Mouse (Mus musculus): ENCODE measurements around the gene Usp2. TPM values are rescaled to one million over a fixed set of nuclear protein-coding genes. Genes with fewer than 3 reads are reported as not detected.

Usp2 gene
- polyA plus RNA-seq, 1 experiment from 2014 or later, result 12.2 TPM

- 63% methylated on average over 7 of the region's 7 CpGs for WGBS
These were observed 25.1 kb upstream of the Usp2 start for GRCm38 (mm10) chr9:44041511-44042395.

DNA sequence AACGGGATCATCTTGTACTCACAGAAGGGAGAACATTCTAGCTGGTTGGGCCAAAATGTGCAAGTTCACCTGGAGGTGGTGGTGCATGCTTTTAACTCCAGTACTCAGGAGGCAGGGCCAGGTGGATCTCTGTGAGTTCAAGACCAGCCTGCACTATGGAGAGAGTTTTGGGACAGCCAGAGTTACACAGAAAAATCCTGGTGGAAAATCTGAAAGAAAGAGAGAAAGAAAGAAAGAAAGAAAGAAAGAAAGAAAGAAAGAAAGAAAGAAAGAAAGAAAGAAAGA is 24.5 kb upstream of the Usp2 start:
- Histone ChIP-seq H3K4me2 (no peak overlapping the region), H3K4me1 (replicated peaks) (peaks cover 19% of the 10 kb centered on the region), H3K27me3 (peaks cover 50% of the 10 kb centered on the region), H3K9me3 (no peaks in the 10 kb centered on the region), H3K4me3 (no peak overlapping the region), H3K36me3 (no peaks in the 10 kb centered on the region), H3K27ac (no peak overlapping the region), H3K9ac (no peak overlapping the region)
- ATAC-seq (ENCODE audit: low FRiP score), result no peak
- 84% methylated on average over 1 of the region's 1 CpGs for WGBS

More at GRCm38 (mm10) chr9:44041511-44042395, 25.1 kb upstream of the Usp2 start:
- Histone ChIP-seq H3K9me3 (no peaks in the 10 kb centered on the region), H3K4me1 (replicated peaks) (peaks cover 19% of the 10 kb centered on the region), H3K36me3 (no peaks in the 10 kb centered on the region), H3K27me3 (peaks cover 50% of the 10 kb centered on the region), H3K27ac (no peak overlapping the region), H3K4me2 (no peak overlapping the region), H3K9ac (no peak overlapping the region), H3K4me3 (no peak overlapping the region)
- no peak for ATAC-seq (ENCODE audit: low FRiP score)

DNA sequence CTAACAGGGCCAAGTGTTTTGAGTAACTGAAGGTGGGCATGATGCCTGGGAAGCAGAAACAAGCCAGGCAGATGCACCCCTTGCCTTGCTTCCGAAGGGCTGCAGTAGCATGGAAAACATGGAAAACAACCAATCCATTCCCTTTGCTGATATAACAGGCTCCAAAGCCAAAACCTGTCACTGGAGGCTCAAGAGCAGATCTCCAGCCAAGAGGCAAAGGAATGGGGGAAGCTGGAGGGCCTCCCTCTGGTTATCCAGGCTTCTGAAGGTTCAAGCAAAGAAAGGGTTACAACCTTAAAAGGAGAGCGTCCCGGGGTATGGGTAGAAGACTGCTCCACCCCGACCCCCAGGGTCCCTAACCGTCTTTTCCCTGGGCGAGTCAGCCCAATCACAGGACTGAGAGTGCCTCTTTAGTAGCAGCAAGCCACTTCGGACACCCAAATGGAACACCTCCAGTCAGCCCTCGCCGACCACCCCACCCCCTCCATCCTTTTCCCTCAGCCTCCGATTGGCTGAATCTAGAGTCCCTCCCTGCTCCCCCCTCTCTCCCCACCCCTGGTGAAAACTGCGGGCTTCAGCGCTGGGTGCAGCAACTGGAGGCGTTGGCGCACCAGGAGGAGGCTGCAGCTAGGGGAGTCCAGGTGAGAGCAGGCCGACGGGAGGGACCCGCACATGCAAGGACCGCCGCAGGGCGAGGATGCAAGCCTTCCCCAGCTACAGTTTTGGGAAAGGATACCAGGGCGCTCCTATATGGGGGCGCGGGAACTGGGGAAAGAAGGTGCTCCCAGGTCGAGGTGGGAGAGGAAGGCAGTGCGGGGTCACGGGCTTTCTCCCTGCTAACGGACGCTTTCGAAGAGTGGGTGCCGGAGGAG is 23.7 kb upstream of the Usp2 start, which contains the start of gene Thy1:
Gene Thy1 (plus strand): TSS at position 549 of the 872 bp plus-strand sequence.
- H3K27ac ChIP-seq, result no peak within 1 kb of the TSS
- no peaks in the 10 kb centered on the region for H3K36me3 ChIP-seq
- peaks cover 50% of the 10 kb centered on the region for H3K27me3 ChIP-seq
- H3K9ac ChIP-seq, result peak within 1 kb of the TSS; percentile 68
- WGBS, result under 1% methylated on average over 29 of the region's 30 CpGs
- peak; percentile 77 for ATAC-seq (ENCODE audit: low FRiP score)
- H3K4me2 ChIP-seq, result peak within 1 kb of the TSS; percentile 80
- H3K4me3 ChIP-seq, result peak within 1 kb of the TSS; percentile 43
- peaks cover 19% of the 10 kb centered on the region for H3K4me1 ChIP-seq (replicated peaks)
- H3K9me3 ChIP-seq, result no peaks in the 10 kb centered on the region

- 6% methylated on average over 22 of the region's 23 CpGs for WGBS
- Histone ChIP-seq H3K36me3 (no peaks in the 10 kb centered on the region), H3K4me1 (replicated peaks) (peaks cover 19% of the 10 kb centered on the region), H3K4me3 (peak overlapping the region; percentile 43), H3K9ac (peak overlapping the region; percentile 68), H3K27me3 (peaks cover 50% of the 10 kb centered on the region), H3K9me3 (no peaks in the 10 kb centered on the region), H3K4me2 (peak overlapping the region; percentile 80), H3K27ac (no peak overlapping the region)
- no peak for ATAC-seq (ENCODE audit: low FRiP score)
These were observed 23.0 kb upstream of the Usp2 start for GRCm38 (mm10) chr9:44043708-44044425.

DNA sequence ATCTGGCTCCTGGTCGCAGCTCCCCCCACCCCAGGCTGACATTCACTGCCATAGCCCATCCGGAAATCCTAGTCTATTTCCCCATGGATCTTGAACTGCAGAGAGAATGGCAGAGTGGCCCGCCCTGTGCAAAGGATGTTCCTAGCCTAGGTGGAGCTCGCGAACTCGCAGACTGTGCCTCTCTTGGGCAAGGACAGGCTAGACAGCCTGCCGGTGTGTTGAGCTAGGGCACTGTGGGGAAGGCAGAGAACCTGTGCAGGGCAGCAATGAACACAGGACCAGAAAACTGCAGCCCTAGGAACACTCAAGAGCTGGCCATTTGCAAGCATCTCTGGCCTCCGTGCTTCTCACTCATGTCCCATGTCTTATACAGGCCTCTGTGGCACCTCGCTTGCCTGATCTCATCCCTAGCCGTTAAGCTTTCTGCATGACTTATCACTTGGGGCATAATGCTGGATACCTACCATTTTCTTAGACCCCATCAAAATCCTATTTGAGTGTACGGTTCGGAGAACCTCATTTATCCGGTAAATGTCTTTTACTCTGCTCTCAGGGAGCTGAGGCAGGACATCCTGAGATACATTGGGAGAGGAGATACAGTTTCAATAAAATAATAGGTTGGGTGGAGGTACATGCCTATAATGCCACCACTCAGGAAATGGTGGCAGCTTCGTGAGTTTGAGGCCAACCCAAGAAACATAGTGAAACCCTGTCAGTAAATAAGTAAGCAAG is 22.2 kb upstream of the Usp2 start:
- ATAC-seq (ENCODE audit: low FRiP score), result no peak
- 41% methylated on average over 14 of the region's 14 CpGs for WGBS
- Histone ChIP-seq H3K36me3 (no peaks in the 10 kb centered on the region), H3K4me1 (replicated peaks) (peaks cover 19% of the 10 kb centered on the region), H3K27me3 (peaks cover 50% of the 10 kb centered on the region), H3K27ac (no peak overlapping the region), H3K4me3 (no peak overlapping the region), H3K9ac (no peak overlapping the region), H3K4me2 (no peak overlapping the region), H3K9me3 (no peaks in the 10 kb centered on the region)

DNA sequence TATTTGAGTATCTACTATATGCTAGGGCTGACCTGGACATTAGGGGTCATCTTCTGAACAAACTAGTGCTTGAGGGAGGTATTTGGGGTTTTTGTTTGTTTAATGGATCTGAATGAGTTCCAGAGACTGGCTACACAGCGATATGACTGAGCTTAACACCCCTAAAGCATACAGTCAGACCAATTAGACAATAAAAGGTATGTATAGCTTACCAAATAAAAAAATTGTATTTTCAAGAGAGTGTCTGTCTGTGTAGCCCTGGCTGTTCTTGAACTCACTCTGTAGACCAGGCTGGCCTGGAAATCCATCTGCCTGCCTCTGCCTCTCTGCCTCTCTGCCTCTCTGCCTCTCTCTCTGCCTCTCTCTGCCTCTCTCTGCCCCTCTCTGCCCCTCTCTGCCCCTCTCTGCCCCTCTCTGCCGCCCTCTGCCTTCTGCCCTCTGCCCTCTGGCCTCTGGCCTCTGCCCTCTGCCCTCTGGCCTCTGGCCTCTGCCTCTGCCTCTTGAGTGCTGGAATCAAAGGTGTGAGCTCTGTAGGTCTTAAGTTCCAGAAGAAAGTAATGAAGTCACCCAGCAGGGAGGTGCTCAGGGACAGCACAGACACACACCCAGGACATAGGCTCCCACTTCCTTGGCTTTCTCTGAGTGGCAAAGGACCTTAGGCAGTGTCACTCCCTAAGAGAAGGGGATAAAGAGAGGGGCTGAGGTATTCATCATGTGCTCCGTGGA is 21.5 kb upstream of the Usp2 start:
- Histone ChIP-seq H3K36me3 (no peaks in the 10 kb centered on the region), H3K9me3 (no peaks in the 10 kb centered on the region), H3K27me3 (peaks cover 50% of the 10 kb centered on the region), H3K4me1 (replicated peaks) (peaks cover 19% of the 10 kb centered on the region), H3K4me2 (no peak overlapping the region), H3K9ac (no peak overlapping the region), H3K4me3 (no peak overlapping the region), H3K27ac (no peak overlapping the region)
- no peak for ATAC-seq (ENCODE audit: low FRiP score)
- WGBS, result 76% methylated on average over 3 of the region's 3 CpGs

DNA sequence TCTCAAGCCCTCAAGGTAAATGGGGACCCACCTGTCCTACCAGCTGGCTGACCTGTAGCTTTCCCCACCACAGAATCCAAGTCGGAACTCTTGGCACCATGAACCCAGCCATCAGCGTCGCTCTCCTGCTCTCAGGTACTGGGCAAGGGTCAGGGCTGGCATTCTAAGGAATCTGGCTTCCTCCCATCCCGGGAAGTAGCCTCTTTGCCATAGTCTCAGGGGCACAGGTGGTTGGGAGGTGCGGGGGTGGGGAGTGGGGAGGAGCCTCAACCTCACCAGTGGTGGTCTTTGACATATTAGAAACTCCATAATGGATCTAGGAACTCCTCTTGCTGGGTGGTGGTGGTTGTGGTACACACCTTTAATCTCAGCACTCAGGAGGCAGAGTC is 20.9 kb upstream of the Usp2 start:
- H3K9me3 ChIP-seq, result no peaks in the 10 kb centered on the region
- H3K36me3 ChIP-seq, result no peaks in the 10 kb centered on the region
- WGBS, result 95% methylated on average over 5 of the region's 5 CpGs
- H3K4me3 ChIP-seq, result no peak overlapping the region
- peaks cover 19% of the 10 kb centered on the region for H3K4me1 ChIP-seq (replicated peaks)
- peaks cover 50% of the 10 kb centered on the region for H3K27me3 ChIP-seq
- H3K9ac ChIP-seq, result no peak overlapping the region
- ATAC-seq (ENCODE audit: low FRiP score), result no peak
- H3K4me2 ChIP-seq, result no peak overlapping the region
- H3K27ac ChIP-seq, result no peak overlapping the region

DNA sequence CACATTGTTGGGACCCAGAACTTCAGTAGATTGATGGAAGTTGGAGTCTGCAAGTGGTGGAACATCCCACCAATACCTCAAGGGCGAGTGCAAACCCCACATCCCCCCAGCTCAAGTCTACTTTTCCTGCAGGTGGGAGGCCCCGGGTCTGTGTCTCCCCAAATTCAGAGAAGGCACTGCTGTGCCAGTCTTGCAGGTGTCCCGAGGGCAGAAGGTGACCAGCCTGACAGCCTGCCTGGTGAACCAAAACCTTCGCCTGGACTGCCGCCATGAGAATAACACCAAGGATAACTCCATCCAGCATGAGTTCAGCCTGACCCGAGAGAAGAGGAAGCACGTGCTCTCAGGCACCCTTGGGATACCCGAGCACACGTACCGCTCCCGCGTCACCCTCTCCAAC is 20.4 kb upstream of the Usp2 start:
- no peaks in the 10 kb centered on the region for H3K9me3 ChIP-seq
- WGBS, result 91% methylated on average over 12 of the region's 12 CpGs
- no peak overlapping the region for H3K9ac ChIP-seq
- no peak overlapping the region for H3K4me3 ChIP-seq
- peaks cover 48% of the 10 kb centered on the region for H3K27me3 ChIP-seq
- no peak overlapping the region for H3K4me2 ChIP-seq
- no peak overlapping the region for H3K27ac ChIP-seq
- no peak for ATAC-seq (ENCODE audit: low FRiP score)
- no peaks in the 10 kb centered on the region for H3K36me3 ChIP-seq
- peaks cover 19% of the 10 kb centered on the region for H3K4me1 ChIP-seq (replicated peaks)

DNA sequence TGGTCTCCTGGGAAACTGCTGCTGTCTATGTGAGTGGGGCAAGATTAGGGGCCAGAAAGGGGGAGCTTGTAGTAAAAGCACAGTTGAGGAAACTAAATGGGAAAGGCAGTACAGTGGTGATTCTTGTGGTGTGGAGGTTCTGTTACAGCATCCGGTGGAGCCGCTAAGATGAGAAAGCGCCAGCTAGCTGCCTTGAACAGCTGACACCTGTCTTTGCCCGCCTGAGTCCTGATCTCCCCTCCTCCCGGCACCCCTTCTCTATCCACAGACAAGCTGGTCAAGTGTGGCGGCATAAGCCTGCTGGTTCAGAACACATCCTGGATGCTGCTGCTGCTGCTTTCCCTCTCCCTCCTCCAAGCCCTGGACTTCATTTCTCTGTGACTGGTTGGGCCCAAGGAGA is 19.8 kb upstream of the Usp2 start:
- Histone ChIP-seq H3K9me3 (no peaks in the 10 kb centered on the region), H3K4me1 (replicated peaks) (peaks cover 19% of the 10 kb centered on the region), H3K9ac (no peak overlapping the region), H3K36me3 (no peaks in the 10 kb centered on the region), H3K27me3 (peaks cover 43% of the 10 kb centered on the region), H3K4me2 (no peak overlapping the region), H3K4me3 (no peak overlapping the region), H3K27ac (no peak overlapping the region)
- ATAC-seq (ENCODE audit: low FRiP score), result no peak
- 81% methylated on average over 6 of the region's 6 CpGs for WGBS

GRCm38 (mm10) chr9:44047571-44048490 is 19.0 kb upstream of the Usp2 start:
- H3K9me3 ChIP-seq, result no peaks in the 10 kb centered on the region
- peaks cover 16% of the 10 kb centered on the region for H3K4me1 ChIP-seq (replicated peaks)
- 81% methylated on average over 14 of the region's 14 CpGs for WGBS
- no peak overlapping the region for H3K9ac ChIP-seq
- no peak overlapping the region for H3K27ac ChIP-seq
- no peaks in the 10 kb centered on the region for H3K36me3 ChIP-seq
- peaks cover 37% of the 10 kb centered on the region for H3K27me3 ChIP-seq
- no peak overlapping the region for H3K4me3 ChIP-seq
- no peak overlapping the region for H3K4me2 ChIP-seq
- no peak for ATAC-seq (ENCODE audit: low FRiP score)
